Mouse (Mus musculus) lung, embryonic 16.5 days (tissue): ENCODE measurements around the gene Wdr53. TPM values are rescaled to one million over a fixed set of nuclear protein-coding genes. Genes with fewer than 3 reads are reported as not detected.
A peak's percentile ranks its signal among the peaks of the same experiment; 100 is the strongest.
"Not testable (repeated sequence)": the region's sequence is repeated elsewhere in the genome, so short reads cannot be mapped to it uniquely, and the experiment has no call there.

Source experiments
- ATAC-seq: fragments of 200-750 bp; cut with Nextera tagmentation; 2 replicates; pipeline ENCODE4 v1.8.0; 2017; ENCODE audit warnings: low read depth, mild to moderate bottlenecking, moderate library complexity
- H3K27ac ChIP-seq: fragments of 300-500 bp; sonication (generic); 2 replicates; pipeline ENCODE4 v1.5.1; 2014; ENCODE audit warnings: mild to moderate bottlenecking, control low read depth, low read length
- H3K27me3 ChIP-seq: fragments of 300-500 bp; sonication (generic); 2 replicates; pipeline ENCODE4 v1.6.1; 2014; ENCODE audit warnings: low read depth, low read length, mixed read lengths; ENCODE audit not compliant: control insufficient read depth, insufficient read depth
- H3K36me3 ChIP-seq: fragments of 300-500 bp; sonication (generic); 2 replicates; pipeline ENCODE4 v1.6.1; 2014; ENCODE audit warnings: low read length; ENCODE audit not compliant: control insufficient read depth, insufficient read depth
- H3K4me1 ChIP-seq: fragments of 300-500 bp; sonication (generic); replicated peaks from 2 replicates; pipeline ENCODE4 v1.6.1; 2014; ENCODE audit warnings: low read length, mixed read lengths; ENCODE audit not compliant: control insufficient read depth, insufficient read depth
- H3K4me2 ChIP-seq: fragments of 300-500 bp; sonication (generic); 2 replicates; pipeline ENCODE4 v1.6.1; 2014; ENCODE audit warnings: low read depth, low read length, control low read depth
- H3K4me3 ChIP-seq: fragments of 300-500 bp; sonication (generic); 2 replicates; pipeline ENCODE4 v1.5.1; 2014; ENCODE audit warnings: mild to moderate bottlenecking, low read length, control low read depth
- H3K9ac ChIP-seq: fragments of 300-500 bp; sonication (generic); 2 replicates; pipeline ENCODE4 v1.6.1; 2014; ENCODE audit warnings: low read length, control low read depth
- H3K9me3 ChIP-seq: fragments of 300-500 bp; sonication (generic); 2 replicates; pipeline ENCODE4 v1.6.1; 2016; ENCODE audit warnings: low read length; ENCODE audit not compliant: control insufficient read depth
- WGBS: fragments of 180-500 bp; shearing (Covaris S2); extraction: QIAGEN DNeasy Blood & Tissue Kit; methylation state at CpG from one replicate; pipeline ENCODE4 v1.1.7; 2014; 5-methylcytosine and 5-hydroxymethylcytosine counted together
- polyA plus RNA-seq: library from polyadenylated mRNA; unstranded; fragments of >200 nt; fragmentation: Nextera tagmentation; extraction: Ambion mirVana; gene quantifications from 2 replicates; pipeline ENCODE4 v1.2.1, GENCODE M21; 2015

The Wdr53 gene
- polyA plus RNA-seq, 1 experiment from 2014 or later: 19.8 TPM

DNA sequence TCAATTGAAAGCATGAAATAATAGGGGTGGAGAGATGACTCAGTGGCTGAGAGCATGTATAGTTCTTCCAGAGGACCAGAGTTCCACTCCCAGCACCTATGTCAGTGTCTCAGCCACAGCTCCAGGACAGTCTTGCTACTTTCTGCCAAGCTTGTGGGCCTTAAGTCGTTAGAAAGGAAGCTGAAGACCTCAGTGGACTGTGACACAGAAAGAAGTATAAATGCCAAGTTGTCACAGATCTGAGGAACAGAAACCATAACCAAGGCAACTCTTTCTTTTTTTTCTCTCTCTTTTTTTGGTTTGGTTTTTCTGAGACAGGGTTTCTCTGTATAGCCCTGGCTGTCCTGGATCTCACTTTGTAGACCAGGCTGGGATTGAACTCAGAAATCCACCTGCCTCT is 28.8 kb downstream of the Wdr53 start:
- H3K36me3 ChIP-seq: peaks cover 9% of the 10 kb centered on the region
- H3K9ac ChIP-seq: no peak overlapping the region
- peaks cover 4% of the 10 kb centered on the region for H3K9me3 ChIP-seq
- WGBS: 71% methylated on average over 1 of the region's 1 CpGs
- H3K27me3 ChIP-seq: no peaks in the 10 kb centered on the region
- H3K4me2 ChIP-seq: no peak overlapping the region
- no peak overlapping the region for H3K27ac ChIP-seq
- no peak for ATAC-seq
- no peak overlapping the region for H3K4me3 ChIP-seq
- H3K4me1 ChIP-seq: peaks cover 10% of the 10 kb centered on the region

DNA sequence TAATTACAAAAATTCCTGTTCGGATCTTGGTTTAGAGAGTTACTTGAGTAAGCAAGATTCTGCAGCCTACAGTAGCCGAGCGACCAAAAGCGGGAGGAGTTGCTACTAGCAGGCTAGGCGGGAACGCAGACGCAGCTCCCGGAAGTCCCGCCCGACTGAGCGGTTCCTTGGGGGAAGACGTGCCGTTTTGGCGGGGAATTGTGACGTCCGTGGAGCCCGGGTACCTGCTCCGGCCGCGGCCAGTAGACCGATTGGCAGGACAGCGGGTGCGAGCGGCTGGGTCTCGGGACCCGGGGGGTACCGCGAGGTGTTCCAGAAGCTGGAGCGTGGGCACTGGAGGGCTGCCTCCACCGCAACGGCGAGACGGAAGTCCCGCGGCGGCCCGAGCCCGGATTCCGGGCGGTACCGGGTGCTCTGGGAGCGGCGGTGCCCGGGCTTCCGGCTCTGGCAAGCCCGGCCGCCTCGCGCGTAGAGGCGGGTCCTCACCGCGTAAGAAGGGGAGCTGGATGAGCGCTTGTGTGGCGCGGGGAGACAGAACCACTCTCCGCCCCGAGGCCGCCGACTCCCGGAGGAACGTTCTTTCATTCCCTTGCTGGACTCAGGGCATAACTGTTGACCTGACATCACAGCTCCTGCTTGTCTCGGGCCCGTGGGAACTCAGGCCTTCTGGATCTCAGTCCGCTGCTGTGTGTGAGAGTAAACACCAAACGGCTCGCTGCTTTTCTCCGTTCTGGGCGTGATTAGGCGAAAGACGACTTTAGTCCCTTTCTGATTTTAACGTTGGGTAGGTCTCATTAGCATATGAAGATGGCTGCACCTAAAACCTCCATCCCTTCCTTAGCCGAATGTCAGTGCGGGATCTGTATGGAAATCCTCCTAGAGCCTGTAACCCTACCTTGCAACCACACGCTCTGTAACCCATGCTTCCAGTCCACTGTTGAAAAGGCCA is 30.6 kb downstream of the Wdr53 start, which contains the start of gene Rnf168:
Gene Rnf168, plus strand, starts transcription at position 152 of the 949 bp plus-strand sequence.
- H3K4me1 ChIP-seq: peaks cover 10% of the 10 kb centered on the region
- peaks cover 4% of the 10 kb centered on the region for H3K9me3 ChIP-seq
- peak within 1 kb of the TSS; percentile 73 for H3K4me2 ChIP-seq
- no peaks in the 10 kb centered on the region for H3K27me3 ChIP-seq
- peak; percentile 96 for ATAC-seq
- peaks cover 9% of the 10 kb centered on the region for H3K36me3 ChIP-seq
- WGBS: under 1% methylated on average over 75 of the region's 75 CpGs
- H3K4me3 ChIP-seq: peak within 1 kb of the TSS; percentile 81
- H3K27ac ChIP-seq: peak within 1 kb of the TSS; percentile 98
- peak within 1 kb of the TSS; percentile 89 for H3K9ac ChIP-seq

DNA sequence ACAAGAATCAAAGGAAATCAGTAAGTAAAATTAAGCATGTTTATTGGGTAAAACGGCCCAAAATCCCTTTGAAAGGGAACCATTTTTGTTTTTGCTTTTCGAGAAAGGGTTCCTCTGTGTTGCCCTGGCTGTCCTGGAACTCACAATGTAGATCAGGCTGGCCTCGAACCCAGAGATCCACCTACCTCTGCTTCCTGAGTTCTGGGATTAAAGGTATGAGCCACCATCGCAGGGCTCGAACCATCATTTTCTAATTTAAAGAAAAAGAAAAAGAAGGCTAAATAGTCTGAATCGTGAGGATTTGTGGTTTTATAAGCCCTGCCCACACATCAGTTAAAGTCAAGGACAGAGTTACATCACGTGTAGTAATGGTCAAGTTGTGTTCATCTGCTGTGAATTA is 31.4 kb downstream of the Wdr53 start:
- H3K9ac ChIP-seq: peak overlapping the region; percentile 89
- peak overlapping the region; percentile 73 for H3K4me2 ChIP-seq
- H3K36me3 ChIP-seq: peaks cover 13% of the 10 kb centered on the region
- peak overlapping the region; percentile 98; the same call in 1 of the 2 replicates for H3K27ac ChIP-seq
- H3K27me3 ChIP-seq: no peaks in the 10 kb centered on the region
- H3K4me3 ChIP-seq: peak overlapping the region; percentile 81
- ATAC-seq: no peak
- WGBS: 26% methylated on average over 7 of the region's 7 CpGs
- H3K9me3 ChIP-seq: peaks cover 4% of the 10 kb centered on the region
- peaks cover 10% of the 10 kb centered on the region for H3K4me1 ChIP-seq

DNA sequence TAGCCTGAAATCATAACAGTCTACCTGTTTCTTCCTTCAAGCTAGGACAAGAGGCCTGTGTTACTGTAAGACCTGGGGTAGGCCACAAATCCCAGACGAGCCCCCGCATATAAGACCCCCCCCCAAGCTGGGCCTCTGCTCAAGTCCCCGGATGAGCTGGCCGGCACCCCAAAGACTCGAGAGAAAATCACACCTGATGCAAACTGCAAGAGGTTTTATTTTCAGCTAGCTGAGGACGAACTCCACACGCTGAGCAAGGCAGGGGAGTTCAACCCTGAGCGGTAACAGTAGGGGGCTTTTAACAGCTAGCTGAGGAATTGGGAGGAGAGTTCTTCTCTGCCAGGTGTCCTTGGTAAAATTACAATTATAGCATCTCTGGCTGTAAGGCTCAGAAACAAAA is 33.2 kb downstream of the Wdr53 start:
- Histone ChIP-seq H3K9ac (no peak overlapping the region), H3K36me3 (peaks cover 22% of the 10 kb centered on the region), H3K9me3 (peaks cover 4% of the 10 kb centered on the region), H3K4me2 (no peak overlapping the region), H3K27me3 (no peaks in the 10 kb centered on the region), H3K4me3 (no peak overlapping the region), H3K4me1 (peaks cover 10% of the 10 kb centered on the region), H3K27ac (no peak overlapping the region)
- ATAC-seq: no peak
- 95% methylated on average over 8 of the region's 8 CpGs for WGBS

DNA sequence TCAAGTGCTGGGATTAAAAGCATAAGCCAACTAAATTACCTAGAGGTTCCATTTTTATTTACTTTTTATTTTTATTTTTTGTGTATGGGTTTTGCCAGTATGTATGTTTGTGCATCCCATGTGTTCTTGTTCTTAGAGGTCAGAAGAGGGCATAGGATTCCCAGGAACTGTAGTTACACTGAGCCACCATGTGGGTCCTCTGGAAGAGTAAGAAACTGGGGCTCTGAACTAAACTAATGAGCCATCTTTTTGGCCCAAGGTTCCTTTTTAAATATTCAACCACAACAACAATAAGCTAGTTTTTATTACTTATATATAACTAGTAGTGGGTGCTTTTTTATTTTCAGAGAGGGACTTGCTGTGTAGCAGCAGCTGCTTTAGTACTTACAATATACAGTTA is 35.6 kb downstream of the Wdr53 start:
- H3K27me3 ChIP-seq: no peaks in the 10 kb centered on the region
- no peak overlapping the region for H3K9ac ChIP-seq
- ATAC-seq: no peak
- peaks cover 32% of the 10 kb centered on the region for H3K36me3 ChIP-seq
- no peak overlapping the region for H3K4me2 ChIP-seq
- H3K27ac ChIP-seq: no peak overlapping the region
- peaks cover 10% of the 10 kb centered on the region for H3K4me1 ChIP-seq
- H3K4me3 ChIP-seq: no peak overlapping the region
- peaks cover 4% of the 10 kb centered on the region for H3K9me3 ChIP-seq

DNA sequence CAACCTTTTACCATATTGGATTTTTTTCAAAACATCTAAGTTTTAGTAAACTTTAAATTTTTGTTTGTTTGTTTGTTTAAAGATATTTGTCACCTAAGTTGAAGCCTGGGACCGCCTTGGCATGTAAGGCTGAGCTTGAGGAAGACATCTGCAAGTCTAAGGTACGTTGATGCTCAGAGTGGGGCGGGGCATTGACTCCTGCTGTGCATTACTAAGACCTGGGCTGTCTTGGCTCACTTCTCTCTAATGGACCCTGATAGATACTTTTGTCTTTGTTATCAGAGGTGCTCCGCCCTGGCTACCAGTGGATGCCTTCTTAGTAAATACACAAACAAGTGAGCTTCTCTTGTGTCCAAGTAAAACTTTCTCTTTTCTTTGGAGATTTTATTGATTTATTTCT is 44.8 kb downstream of the Wdr53 start:
- Histone ChIP-seq H3K4me3 (no peak overlapping the region), H3K27ac (no peak overlapping the region), H3K36me3 (peaks cover 33% of the 10 kb centered on the region), H3K9me3 (no peaks in the 10 kb centered on the region; the same call in 1 of the 2 replicates), H3K4me2 (no peak overlapping the region), H3K9ac (no peak overlapping the region), H3K27me3 (no peaks in the 10 kb centered on the region), H3K4me1 (no peaks in the 10 kb centered on the region)
- ATAC-seq: no peak
- WGBS: 93% methylated on average over 4 of the region's 4 CpGs

DNA sequence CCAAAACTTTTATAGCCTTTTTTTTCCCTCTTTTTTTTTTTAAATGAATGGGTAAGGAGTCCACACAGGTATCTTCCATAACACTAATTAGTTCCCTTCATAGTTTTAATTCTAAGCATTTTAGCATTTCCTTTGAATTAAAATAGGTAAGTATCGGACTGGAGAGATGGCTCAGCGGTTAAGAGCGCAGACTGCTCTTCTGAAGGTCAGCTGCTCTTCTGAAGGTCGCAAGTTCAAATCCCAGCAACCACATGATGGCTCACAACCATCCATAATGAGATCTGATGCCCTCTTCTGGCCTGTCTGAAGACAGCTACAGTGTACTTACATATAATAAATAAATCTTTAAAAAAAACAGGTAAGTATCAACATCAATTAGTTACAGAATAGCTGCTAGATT is 52.6 kb downstream of the Wdr53 start:
- H3K9me3 ChIP-seq, H3K4me2 ChIP-seq, H3K4me3 ChIP-seq, ATAC-seq, H3K4me1 ChIP-seq, H3K27ac ChIP-seq, H3K9ac ChIP-seq, H3K27me3 ChIP-seq: not testable (repeated sequence)
- 94% methylated on average over 4 of the region's 4 CpGs for WGBS
- peaks cover 33% of the 10 kb centered on the region for H3K36me3 ChIP-seq

DNA sequence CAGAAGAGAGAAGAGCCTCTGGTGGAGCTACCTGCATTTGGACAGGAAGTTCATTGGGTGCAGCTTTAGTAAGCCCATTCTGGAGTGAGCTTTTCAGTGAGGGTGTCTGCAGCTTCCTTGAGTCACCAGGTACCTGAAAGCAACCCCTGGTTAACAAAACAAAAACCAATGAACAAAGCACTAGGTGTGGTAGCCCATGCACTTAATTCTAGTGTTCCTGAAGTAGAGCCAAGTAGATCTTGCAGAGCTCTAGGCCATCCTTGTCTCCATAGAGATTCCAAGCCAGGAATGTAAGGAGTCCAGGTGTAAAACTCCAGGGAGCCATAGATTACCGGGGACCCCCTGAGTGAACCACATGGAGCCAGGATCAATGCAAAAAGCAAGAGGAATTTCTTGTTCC is 56.0 kb downstream of the Wdr53 start:
- Histone ChIP-seq H3K9me3 (no peaks in the 10 kb centered on the region), H3K4me1 (no peaks in the 10 kb centered on the region), H3K4me3 (no peak overlapping the region), H3K9ac (no peak overlapping the region), H3K27ac (no peak overlapping the region), H3K27me3 (no peaks in the 10 kb centered on the region), H3K4me2 (no peak overlapping the region), H3K36me3 (peaks cover 14% of the 10 kb centered on the region)
- WGBS: 56% methylated on average over 1 of the region's 1 CpGs
- no peak for ATAC-seq

DNA sequence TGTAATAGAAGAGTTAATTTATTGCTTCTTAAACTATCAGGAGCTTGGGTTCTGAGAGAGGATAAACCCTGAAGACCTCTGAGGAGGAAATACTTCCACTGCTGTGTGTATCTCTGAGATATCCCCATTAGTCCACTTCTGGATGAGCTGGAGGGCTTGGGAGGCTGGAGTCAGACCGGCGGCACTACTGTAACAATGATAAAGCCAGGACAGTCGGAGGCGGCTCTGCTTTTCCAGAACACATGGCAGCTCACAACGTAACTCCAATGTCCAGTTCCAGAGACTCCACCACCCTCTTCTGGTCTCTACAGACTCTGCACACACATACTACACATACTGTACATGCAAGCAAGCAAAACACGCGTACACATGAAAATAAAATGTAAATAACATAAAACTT is 56.9 kb downstream of the Wdr53 start:
- peaks cover 9% of the 10 kb centered on the region for H3K36me3 ChIP-seq
- ATAC-seq: no peak
- H3K9me3 ChIP-seq: no peaks in the 10 kb centered on the region
- H3K27ac ChIP-seq: no peak overlapping the region
- WGBS: 93% methylated on average over 7 of the region's 7 CpGs
- no peak overlapping the region for H3K9ac ChIP-seq
- H3K4me1 ChIP-seq: no peaks in the 10 kb centered on the region
- no peak overlapping the region for H3K4me3 ChIP-seq
- no peaks in the 10 kb centered on the region for H3K27me3 ChIP-seq
- H3K4me2 ChIP-seq: no peak overlapping the region
